Mouse (Mus musculus) cerebellum, postnatal 14 days (tissue): ENCODE results near the gene Acvr1.

ENCODE experiments used
- DNase-seq, 2 experiments: peaks; one replicate each; pipeline ENCODE4 v3.0.0; 2021; ENCODE audit warnings: mixed read lengths in 2 of 2

Acvr1 gene

DNA sequence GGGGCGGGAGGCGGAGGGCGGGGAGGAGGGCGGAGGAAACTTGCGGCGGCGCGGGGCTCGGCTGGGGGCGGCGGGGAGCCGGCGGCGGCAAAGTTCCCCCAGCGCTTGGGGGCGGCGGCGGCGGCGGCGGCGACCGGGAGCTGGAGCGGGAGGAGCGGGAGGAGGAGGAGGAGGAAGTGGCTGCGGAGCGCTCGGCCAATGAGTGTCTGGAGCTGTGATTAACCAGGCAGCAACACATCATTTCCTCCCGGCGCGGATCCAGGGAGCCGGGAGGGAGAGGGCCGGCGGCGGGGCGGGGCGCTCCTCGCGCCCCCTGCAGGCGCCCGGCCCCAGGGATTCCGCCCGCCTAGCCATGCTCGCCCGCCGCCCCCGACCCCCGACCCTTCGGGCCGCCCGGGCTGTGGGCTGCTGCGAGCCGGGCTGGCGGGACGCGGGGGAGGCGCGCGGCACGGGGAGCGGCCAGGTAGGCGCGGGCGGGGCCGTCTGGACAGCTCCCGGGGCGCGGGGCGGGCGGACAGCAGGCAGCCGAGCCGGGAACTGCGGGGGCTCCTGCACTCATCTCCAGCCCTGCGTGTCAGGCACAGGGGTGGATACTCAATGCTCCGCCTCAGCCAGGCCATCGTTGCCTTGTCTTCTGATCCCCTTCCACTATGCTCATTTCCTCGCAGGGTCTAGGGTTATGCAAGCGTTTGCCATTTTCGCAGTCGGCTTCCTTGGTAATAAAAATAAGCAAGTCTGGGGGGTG lies at the start of gene Acvr1, which contains the start of gene Upp2:
Gene Acvr1, minus strand, starts transcription at position 92 of the 745 bp plus-strand sequence.
Gene Upp2, plus strand, starts transcription at position 233 of the 745 bp plus-strand sequence.
- DNase-seq: peak; percentile 93

DNA sequence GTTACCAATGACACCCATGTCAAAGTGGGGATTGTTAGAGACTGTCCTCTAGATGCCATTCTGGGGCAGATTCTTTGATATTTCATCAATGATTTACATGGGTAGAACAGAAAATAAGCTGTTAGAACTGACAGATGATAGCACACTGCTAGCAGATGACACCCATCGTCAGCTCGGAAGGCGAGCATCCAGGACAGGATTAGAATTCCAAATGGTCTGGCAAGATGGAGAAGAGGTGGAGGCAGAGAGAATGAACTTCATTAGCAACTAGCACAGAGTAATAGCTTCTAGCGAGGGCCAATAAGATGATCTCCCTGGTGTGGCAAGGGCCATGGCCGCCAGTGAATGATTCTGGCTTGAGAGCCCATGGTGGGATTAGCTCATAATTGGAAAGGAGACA lies 48.8 kb upstream of the Acvr1 start:
- peak; percentile 17 to 54 for DNase-seq

- DNase-seq: peak; percentile 6 to 10
Observed at GRCm38 (mm10) chr2:58614851-58615250, 47.9 kb upstream of the Acvr1 start.

- DNase-seq: peak; percentile 30 to 48
Observed at GRCm38 (mm10) chr2:58613720-58614119, 46.8 kb upstream of the Acvr1 start.

DNA sequence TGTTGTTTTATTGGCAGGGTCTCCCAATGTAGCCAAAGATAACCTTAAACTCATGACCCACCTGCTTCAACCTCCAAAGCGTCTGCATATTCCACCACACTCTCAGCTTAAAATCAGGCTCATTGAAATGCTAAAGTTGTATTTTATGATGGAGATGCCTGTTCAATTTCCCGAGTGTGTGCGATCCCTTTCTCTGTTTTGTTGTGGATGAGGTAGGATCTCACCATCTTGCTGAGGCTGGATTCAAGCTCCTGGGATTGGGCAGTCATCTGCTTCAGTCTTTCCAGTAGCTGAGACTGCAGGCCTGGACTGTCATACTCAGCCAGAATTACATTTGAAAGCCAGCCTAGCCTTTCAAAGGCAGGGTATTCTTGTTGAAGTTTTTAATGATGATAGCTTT lies 37.8 kb upstream of the Acvr1 start:
- no peak for DNase-seq

- DNase-seq: no peak
Observed at GRCm38 (mm10) chr2:58603379-58603778, 36.4 kb upstream of the Acvr1 start.

DNA sequence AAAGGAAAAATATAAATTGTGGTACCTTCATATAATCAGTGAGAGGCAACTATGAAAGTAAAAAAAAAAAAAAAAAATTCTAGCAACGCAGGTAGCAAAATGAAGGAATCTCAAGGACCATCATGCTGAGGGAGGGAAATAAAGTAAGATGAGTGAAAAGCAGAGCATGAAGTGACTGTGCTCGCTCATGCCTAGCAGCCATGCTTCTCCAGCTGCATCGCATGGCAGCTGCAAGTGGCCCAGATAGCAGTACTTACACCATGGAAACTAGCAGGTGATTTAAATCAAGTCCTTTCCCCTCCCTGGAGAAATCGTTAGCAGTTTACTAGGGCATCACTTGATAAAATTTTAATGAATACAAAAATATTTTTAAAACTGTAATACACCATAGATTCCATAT lies 34.4 kb upstream of the Acvr1 start:
- no peak for DNase-seq

DNA sequence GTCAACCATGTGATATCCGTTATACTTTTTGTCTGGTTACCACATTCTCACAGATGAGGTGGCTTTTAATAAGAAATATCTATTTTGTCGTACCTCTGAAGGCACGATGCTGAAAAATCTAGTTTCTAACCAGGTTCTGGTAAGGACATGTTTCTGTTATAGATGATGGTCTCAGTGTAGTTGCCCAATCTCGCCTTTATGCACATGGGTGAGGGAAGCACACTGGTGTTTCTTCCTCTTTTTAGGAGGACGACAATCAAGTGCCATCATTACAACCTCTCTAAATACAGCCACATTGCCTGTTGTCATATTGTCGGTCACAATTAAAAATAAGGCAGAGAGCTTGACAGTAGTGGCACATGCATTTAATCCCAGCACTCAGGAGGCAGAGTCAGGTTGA lies 32.7 kb upstream of the Acvr1 start:
- no peak for DNase-seq

- DNase-seq: peak; percentile 51 to 55
Observed at GRCm38 (mm10) chr2:58597556-58597955, 30.6 kb upstream of the Acvr1 start.

DNA sequence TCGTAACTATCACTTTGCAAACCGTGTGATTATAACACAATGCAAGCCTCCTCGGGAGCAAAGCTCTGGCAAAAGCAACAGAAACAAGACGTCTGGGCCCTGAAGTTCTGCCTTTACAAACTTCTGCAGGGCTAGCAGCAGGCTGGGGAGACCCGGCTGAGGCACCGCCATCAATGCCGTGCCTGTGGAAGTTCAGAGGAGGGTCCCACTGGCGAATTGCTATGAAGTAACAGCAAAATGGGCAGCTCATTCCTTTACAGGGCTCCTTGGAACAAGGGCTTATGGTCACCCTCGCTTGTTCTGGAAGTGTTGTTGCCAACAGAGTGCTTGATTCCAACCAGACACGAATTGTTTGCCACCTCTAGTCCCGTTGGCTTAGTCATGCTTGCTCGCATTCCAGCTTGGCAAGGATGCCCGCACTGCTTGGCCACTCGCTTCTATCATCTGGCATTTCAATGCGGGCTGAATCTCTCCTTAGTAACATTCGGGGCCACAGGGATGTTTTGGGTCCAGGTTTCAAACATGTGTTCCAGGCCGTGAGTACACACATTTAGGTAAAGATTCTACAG lies 29.9 kb upstream of the Acvr1 start:
- peak; percentile 86 to 91 for DNase-seq

DNA sequence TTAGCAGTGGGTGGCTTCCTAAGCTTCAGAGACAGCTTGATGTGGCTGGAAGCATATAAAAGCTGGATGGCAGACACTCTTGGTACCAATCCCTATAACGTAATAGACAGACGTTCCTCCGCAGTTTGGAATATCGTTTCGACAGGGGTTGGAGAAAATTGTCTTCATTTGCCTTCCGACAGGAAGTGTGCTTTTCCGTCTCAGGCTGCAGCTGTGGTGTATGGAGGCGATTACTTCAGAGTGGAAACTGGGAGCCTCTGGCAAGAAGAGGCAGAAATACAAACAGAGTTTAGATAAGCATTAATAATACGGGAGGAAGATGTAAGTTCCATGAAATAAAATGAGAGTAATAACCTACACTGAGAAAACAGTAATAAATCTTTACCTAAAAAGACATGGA lies 28.4 kb upstream of the Acvr1 start:
- DNase-seq: no peak

- DNase-seq: no peak
Observed at GRCm38 (mm10) chr2:58590055-58590454, 23.1 kb upstream of the Acvr1 start.

DNA sequence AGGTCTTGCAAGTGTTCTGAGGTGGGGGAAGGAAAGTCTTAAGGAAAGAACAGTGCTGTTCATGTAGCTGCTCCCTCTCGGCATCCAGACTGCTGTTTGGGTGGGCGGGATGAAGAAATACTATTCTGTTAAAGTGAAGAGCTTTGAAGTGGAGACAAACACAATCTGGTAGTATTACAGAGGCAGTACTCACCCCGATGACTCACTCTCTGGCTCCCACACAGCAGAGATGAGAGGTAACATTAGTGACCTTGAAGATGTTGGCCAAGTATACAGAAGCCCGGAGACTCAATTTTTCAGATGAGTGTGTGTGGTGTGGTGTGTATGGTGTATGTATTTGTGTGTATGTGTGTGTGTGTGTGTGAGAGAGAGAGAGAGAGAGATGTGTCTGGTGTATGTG lies 22.7 kb upstream of the Acvr1 start:
- DNase-seq: no peak

- DNase-seq: peak in 1 of 2 experiments; percentile 19
Observed at GRCm38 (mm10) chr2:58586311-58586710, 19.4 kb upstream of the Acvr1 start.

DNA sequence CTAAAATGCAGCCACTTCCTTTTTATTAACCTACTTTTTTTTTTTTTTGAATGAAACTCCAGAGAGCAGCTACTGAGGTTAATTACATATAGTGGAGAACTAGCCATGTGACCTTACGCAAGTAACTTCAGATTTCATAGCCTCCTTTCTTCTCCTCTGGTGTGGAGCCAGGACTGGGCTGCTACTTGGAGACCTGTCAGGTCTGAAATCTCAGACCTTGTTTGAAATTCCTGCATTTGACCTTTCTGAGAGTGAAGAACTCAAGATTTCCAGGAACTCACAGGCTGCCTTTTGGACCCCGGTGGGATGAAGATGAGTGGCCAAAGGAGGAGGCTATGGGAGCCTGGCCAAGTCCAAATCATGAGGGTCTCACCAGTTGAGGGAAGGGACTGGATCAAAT lies 7.2 kb upstream of the Acvr1 start:
- DNase-seq: no peak

- no peak for DNase-seq
Observed at GRCm38 (mm10) chr2:58568841-58569645, 2.1 kb upstream of the Acvr1 start.

DNA sequence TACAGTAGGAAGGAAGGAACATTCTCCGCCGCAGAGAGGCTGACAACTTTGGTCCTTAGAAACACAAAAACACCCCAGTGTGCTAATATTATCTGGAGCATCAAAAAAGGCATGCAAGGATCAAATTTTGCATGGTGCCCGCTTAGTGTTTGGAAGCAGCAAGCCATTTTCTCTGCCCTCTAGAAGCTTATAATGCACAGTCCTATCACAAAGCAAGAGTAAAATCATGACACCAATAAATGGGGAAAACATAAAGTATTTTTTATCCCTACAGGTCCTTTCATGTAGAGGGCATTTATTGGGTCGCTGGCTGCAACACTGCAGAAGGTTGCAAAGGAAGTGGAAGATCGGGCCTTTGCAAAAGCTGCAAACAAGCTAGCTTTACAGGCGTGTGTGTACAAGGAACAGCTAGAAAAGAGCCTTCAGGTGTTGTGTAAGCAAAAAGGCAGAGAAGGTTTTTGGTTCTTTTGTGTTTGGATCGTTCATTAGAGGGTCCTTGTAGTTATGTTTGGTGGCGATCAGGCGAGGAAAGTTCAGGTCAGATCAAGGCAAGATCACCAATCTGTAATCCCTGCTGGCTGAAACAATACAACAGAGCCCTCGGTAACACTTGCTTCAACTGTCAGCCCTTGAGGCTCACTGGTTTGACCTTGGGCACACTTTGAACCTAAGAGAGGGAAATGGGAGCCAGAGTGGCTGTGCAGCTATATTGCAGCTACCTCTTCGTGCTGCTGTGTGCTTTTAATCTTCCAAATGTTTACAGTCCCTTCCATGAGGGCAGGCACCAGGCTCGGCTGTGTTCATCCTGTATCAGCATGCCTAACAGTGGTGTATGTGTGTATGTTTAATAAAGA lies 1.1 kb upstream of the Acvr1 start:
- peak; percentile 39 to 43 for DNase-seq

GRCm38 (mm10) chr2:58566410-58567065 lies 419 bp downstream of the Acvr1 start:
- DNase-seq: peak; percentile 67 to 75

DNA sequence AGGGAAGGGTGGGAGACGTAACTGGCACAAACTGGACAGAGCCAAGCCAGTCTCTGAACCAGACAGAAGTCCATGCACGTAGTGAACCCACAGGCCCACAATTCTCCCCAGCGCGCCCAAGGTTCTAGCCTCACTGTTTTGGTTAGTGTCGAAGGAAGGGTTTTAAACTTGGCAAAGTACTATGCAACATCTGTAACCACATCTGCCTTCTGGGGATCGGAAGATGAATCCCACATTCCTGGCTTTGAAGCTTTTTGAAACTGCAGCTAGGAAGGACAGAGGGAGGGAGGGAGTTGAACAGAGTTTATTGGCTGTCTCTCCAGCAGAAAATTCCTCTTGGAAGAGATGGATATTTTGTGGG lies 928 bp downstream of the Acvr1 start:
- peak; percentile 37 to 48 for DNase-seq

GRCm38 (mm10) chr2:58565267-58565666 lies 1.7 kb downstream of the Acvr1 start:
- DNase-seq: peak; percentile 76 to 84

DNA sequence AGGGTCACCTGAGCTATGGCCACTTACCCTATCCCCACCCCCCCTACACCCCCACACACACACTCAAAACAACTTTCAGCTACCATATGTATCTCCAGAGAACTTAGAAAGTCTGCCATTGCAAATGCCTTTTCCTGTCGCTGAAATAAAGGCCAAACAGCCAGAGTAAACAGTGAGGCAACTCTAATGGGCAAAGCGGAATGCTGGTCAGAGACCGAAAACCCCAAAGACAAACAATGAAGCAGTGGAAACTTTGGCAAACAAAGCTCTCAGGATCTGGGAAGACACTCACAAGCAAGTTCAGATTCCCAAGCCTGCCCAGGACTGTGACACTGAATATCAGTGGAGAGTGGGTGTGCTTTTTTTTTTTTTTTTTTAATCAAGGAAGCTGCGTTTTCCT lies 4.8 kb downstream of the Acvr1 start:
- no peak for DNase-seq
